Mouse (Mus musculus) adrenal gland, adult 18-20 months (tissue): Measurements from ENCODE around the gene 1700001P01Rik. TPM values are rescaled to one million over a fixed set of nuclear protein-coding genes. Genes with fewer than 3 reads are reported as not detected.

Source experiments
- DNase-seq, 2 experiments: peaks; one replicate each; pipeline ENCODE4 v3.0.0; 2021 to 2022; ENCODE audit warnings: low spot score in 2 of 2
- long read RNA-seq, 2 experiments: library from polyadenylated mRNA; stranded (forward); transcript quantifications; one replicate each; pipeline ENCODE4 v2.0.0; 2021
- total RNA-seq, 2 experiments: library from RNA; stranded (reverse); gene quantifications; 1 replicate in 1 of 2; 2 replicates in 1 of 2; pipeline ENCODE4 v1.2.3; 2021

1700001P01Rik gene
- not detected for total RNA-seq
- long read RNA-seq, experiment 1 = 0 reads
- long read RNA-seq, experiment 2 = 0 reads

DNA sequence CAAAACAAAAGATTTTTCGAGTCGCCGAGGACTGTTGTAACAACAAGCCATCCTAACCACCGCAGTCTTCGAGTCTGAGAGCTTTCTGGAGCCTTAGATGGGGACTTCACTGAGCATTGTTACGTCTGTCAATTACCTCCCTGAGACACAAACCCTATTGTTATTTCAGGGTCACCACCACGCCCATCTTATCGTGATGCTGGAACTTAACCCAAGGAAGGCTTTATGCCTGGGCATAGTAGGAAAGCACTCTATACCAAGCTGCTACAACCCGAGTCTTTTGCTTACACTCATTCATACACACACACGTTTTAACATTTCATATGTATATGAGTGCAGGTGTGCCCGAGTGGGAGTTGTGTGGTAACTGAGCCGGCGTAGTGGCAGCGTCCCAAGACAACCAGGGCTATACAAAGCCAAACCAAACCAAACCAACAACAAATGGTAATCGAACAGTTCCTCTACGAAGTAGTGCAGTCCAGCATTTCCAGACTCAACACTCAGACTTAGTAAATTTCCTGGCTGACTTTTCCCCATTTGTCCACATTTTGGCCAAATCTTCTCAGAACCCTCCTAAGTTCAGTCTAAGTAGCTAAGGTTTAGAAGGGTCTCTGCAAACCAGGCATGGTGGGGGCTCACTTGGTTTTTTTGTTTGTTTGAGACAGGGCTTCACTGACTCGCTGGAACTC lies at the start of gene 1700001P01Rik:
1700001P01Rik (minus strand) TSS at position 111 of the 689 bp plus-strand sequence.
- no peak for DNase-seq

- no peak for DNase-seq
Measured at GRCm38 (mm10) chr11:97825295-97825694, 49.6 kb upstream of the 1700001P01Rik start.

GRCm38 (mm10) chr11:97824895-97825294 lies 49.2 kb upstream of the 1700001P01Rik start:
- DNase-seq = no peak

GRCm38 (mm10) chr11:97824168-97824567 lies 48.5 kb upstream of the 1700001P01Rik start:
- no peak for DNase-seq

- DNase-seq = no peak
Measured at GRCm38 (mm10) chr11:97822840-97823603, 47.3 kb upstream of the 1700001P01Rik start.

GRCm38 (mm10) chr11:97821401-97822064 lies 45.8 kb upstream of the 1700001P01Rik start:
- no peak for DNase-seq

- DNase-seq = peak; percentile 69 to 72
Measured at GRCm38 (mm10) chr11:97820840-97821239, 45.1 kb upstream of the 1700001P01Rik start.

DNA sequence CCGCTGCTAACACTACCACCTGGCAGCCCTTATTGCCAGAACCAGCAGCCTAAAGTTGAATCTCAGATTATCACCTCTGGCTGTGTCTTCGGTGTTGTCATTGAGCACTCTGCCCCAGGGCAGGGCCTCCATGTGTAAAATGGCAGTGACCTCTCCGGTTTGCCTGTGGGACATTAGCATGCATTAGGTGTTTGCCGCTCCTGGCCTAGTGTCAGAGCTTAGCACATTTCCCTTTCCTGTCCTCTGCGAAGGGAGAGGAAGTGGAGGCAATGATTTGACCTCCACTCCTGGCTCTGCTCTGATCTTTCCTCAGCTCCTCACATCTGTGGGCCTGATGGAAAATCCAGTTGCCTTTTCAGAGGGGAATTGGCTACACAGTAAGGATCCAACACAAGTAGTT lies 44.2 kb upstream of the 1700001P01Rik start:
- no peak for DNase-seq

GRCm38 (mm10) chr11:97819102-97819501 lies 43.4 kb upstream of the 1700001P01Rik start:
- DNase-seq = no peak

DNA sequence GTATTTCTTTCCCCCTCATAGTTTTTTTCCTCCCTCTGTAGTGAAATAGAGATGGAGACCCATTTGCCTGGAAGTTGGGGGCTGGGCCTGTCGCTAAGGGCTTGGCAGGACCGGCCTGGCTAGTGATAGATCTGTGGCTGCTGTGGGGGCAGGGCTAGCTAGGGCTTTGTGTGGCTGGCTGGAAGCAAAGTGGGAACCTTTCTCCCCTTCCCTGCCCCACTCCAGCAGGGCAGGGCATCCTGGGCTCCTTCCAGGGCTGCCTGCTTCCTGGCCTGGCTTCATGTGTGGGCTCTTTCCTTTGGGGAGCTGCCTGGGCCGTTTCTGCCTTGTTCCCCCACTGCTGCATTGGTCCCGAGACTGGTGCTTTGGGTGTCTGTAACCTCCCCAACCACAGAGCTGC lies 42.9 kb upstream of the 1700001P01Rik start:
- DNase-seq = no peak

GRCm38 (mm10) chr11:97818003-97818402 lies 42.3 kb upstream of the 1700001P01Rik start:
- DNase-seq = no peak

GRCm38 (mm10) chr11:97817379-97817778 lies 41.7 kb upstream of the 1700001P01Rik start:
- no peak for DNase-seq

DNA sequence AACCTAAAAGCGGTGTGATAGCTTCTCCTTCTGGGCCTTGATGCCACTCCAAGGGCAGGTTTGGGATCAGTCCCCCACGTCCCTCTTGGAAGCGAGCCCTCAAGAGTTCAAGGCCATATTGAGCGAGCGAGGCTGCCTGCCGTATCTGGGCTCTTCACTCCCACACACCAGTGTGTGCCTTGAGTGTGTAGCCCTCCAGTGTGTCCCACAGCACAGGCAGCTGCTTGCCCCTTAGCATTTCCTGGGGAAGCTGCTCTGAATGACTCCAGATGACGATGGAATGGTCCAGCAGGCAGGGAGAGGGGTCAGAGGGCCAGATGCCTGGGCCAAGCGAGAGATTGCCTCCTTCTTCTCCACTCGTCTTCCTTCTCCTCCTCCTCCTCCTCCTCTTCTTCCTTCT lies 41.2 kb upstream of the 1700001P01Rik start:
- no peak for DNase-seq

- no peak for DNase-seq
Measured at GRCm38 (mm10) chr11:97816176-97816575, 40.5 kb upstream of the 1700001P01Rik start.

DNA sequence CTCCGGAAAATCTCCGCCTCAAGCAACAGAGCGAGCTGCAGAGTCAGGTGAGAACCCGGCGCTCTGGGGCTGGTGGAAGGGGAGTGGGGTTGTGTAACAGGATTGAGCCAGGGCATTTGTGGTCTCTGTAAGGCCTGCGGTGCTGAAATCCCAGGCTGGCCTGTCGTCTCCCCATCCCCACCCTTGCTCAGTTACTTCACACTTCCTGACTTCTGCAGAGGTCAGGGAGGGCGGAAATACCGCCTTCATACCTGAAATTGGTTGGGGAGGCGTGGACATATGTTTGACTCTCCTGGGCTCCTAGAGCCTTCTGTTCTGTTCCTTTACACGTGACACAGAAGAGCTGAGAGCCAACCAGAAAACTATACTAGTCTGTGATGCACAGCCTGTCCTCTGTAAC lies 40.0 kb upstream of the 1700001P01Rik start:
- no peak for DNase-seq

DNA sequence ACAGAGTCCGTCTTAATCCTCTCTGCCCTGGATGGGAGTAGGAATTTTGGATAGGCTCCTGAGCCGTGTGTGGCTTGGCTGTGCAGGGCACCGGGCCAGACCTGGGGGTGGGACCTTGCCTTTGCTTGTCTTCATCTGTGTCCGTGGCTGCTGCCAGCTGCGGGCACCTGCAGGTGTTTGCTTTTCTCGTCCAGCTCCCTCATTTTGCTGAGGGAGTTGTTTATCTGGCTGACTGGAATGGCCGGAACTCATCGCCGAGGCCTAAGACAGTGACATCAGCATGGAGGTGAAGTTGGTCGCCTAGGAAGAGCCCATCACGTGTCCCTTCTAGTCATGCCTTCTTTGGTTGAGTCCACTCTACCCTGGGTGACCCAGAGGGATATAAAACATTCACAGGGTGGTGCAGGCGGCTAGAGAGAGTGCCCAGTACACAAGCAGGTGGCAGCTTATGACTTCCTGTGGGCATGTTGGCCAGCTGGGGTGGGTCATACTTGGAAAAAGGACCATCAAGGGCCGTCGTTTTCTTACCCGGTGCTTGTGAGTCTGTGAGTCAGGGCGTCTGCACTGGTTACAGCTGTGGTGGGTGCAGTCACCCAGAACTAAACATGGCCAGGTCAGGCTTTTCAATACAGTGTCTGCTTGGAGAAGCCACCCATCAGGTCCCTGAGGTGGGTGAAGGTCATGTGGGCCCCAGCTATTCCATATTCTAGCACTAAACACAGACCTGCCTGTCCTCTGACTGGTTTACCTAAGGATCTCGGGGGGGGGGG lies 38.2 kb upstream of the 1700001P01Rik start:
- no peak for DNase-seq

DNA sequence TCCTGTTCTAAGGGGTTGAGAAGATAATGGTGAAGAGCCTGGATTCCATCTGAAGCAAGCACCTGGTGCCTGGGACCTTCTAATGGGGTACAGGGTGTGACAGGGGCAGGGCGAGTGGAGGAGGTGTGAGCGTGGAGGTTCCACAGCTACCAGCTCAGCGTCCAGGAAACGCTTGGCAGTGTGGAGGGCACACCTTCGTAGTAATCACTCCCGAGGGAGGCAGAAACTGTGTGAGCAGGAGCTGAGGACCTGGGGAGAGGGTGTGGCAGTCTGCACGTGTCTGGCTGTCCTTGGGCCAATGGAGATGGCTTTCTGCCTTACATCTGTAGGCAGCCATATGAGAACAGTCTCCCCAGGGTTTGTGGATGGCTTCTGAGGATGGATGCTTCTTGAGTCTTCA lies 37.4 kb upstream of the 1700001P01Rik start:
- no peak for DNase-seq

DNA sequence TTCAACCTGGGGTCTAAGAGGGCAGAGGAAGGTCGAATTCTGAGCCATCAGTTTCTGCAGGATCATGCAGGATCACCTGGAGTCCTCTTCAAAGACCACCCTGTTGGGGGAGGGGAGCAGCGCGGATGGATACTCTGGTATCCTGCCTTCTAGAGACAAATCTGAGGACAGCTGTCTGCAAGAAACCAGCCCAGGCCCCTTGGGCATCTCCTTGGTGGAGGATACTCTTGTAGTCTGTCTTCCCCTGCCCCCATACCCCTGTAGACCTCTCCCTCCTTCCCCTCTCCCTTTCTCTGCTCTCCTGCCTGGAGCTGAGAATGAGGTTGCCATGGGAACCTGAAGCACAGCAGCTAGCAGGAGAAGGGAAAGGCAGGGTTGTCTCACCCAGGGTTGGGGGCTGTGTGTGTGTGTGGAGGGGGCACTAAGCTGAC lies 36.8 kb upstream of the 1700001P01Rik start:
- no peak for DNase-seq

DNA sequence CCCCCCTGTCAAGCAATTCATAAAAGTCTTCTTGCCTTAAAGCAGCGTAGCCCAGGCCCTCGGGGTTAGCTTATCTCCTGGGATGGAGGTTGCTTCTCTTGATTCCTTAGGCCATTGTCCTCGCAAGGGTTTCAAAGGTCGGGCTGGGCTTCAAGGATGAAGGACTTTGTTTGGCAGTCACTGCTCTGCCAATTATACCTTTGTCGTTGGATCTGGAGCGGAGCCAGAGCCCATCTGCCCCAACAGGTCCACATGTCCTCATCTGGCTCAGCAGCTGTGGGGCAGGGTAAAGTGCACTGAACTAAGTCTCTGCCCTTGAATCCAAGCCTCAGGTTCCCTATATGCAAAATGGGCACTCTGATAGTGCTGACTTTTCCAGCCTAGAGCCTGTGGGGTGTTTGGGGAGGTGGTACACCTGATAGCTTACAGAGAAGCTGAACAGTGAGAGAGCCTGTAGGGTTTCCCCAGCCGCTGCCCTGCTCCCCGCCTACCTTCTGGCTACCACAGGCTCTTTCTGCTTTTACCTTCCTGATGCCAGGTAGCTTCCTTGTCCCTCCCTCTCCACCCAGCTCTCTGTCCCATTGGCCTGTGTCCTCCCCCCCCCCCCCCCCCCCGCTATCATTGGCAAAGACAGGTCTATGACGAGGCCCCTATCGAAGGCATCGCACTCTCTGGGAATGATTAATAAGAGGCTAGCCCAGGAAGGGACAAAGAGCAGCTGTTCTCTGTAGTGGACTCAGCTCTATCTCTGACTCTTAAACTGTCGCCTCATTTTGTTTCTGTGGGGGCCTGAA lies 36.0 kb upstream of the 1700001P01Rik start:
- DNase-seq = no peak

- no peak for DNase-seq
Measured at GRCm38 (mm10) chr11:97810970-97811369, 35.3 kb upstream of the 1700001P01Rik start.
